ENCODE assay signal across 8 mouse cellular contexts in the genomic region with DNA sequence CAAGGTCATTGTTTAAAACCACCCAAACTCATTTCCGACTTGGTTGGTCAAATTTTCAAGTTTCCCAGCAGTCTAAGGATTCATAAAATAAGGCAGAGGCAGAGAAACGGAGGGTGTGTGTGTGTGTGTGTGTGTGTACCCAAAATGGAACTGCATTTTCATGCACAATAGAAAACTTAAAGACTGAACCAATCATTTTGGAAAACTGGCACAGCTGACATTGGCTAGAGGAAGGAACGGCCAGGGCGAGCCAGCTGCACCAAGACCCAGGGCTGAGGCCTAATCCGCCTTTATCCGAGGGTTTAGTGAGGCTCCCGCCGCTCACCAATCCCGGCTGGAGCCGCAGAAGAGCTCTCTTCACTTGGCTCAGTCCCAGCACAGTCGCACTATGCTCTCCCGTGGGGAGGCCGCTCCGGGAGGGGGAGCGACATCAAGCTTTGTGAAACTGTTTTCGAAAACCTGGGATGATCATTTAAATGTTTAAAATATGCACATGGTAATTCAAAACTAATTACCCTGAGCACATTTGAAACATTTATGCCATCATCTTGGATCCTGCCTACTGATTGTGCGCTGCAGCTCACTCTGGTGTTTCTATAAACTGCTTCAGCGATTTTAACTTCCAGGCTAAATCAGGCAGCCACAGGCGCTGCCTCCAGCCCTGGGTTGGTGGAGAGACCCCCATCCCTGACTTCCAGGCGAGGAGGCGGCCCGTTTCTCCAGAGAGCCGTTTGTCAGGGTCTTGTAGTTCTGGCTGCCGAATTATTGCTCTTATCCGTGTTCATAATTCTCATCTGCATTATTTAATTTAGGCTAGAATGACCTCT. TPM values are rescaled to one million over a fixed set of nuclear protein-coding genes. Genes with fewer than 3 reads are reported as not detected.
DNase-seq lines count a peak whose midpoint lies in the region; ATAC-seq and TF ChIP-seq lines count a peak whose summit lies in the region.

No protein-coding gene starts in this region.

- WGBS in heart, embryonic 12.5 days = 25% methylated on average over 25 of the region's 25 CpGs
- 21% methylated on average over 25 of the region's 25 CpGs for WGBS in hindbrain, embryonic 14.5 days
- WGBS in limb, embryonic 13.5 days = 24% methylated on average over 25 of the region's 25 CpGs
- 27% methylated on average over 25 of the region's 25 CpGs for WGBS in stomach, postnatal 0 days

- no peak for TF ChIP-seq CTCF in stomach, postnatal 0 days (IDR thresholded peaks at IDR 0.05; ENCODE audit: low read depth)

- DNase-seq in heart, adult 18-20 months = no peak
- peak; percentile 85 for DNase-seq in brain, adult 2 months (ENCODE audit: low read depth, low spot score)
- no peak for DNase-seq in hindbrain, embryonic 14.5 days (ENCODE audit: low spot score)
- no peak for DNase-seq in stomach, postnatal 0 days (ENCODE audit: low spot score)
- no peak for DNase-seq in cerebellum, postnatal 4 days (ENCODE audit: low spot score in 2 of 2)

- peak overlapping the region; percentile 33 for H3K4me2 ChIP-seq in heart, embryonic 12.5 days
- H3K4me2 ChIP-seq in hindbrain, embryonic 14.5 days (replicated peaks) = peak overlapping the region; percentile 30
- peak overlapping the region; percentile 44 for H3K4me2 ChIP-seq in limb, embryonic 13.5 days (replicated peaks)
- no peak overlapping the region; the same call in 1 of the 2 replicates for H3K4me2 ChIP-seq in stomach, postnatal 0 days (replicated peaks; ENCODE audit: low read depth)

- no peak for TF ChIP-seq EP300 in stomach, postnatal 0 days (optimal IDR thresholded peaks at IDR 0.05)

- ATAC-seq in heart, embryonic 12.5 days (ENCODE audit: insufficient number of reproducible peaks, low FRiP score) = 0 out of 2 replicates have a peak, but pooled peaks have one; percentile 43
- ATAC-seq in hindbrain, embryonic 14.5 days (ENCODE audit: low FRiP score) = 0 out of 2 replicates have a peak, but pooled peaks have one; percentile 38
- ATAC-seq in limb, embryonic 13.5 days (ENCODE audit: low FRiP score, low read depth) = peak; percentile 24; the same call in 1 of the 2 replicates
- ATAC-seq in stomach, postnatal 0 days (ENCODE audit: low FRiP score, low TSS enrichment) = no peak
- no peak for ATAC-seq in activated CD4-positive, CD25-positive, alpha-beta regulatory T cell, adult 4 months

- peaks cover 17% of the 10 kb centered on the region for H3K27me3 ChIP-seq in heart, embryonic 12.5 days (replicated peaks)
- no peaks in the 10 kb centered on the region for H3K27me3 ChIP-seq in hindbrain, embryonic 14.5 days (ENCODE audit: control insufficient read depth, insufficient read depth, low read length)
- H3K27me3 ChIP-seq in limb, embryonic 13.5 days = peaks cover 33% of the 10 kb centered on the region
- no peaks in the 10 kb centered on the region for H3K27me3 ChIP-seq in stomach, postnatal 0 days (ENCODE audit: control insufficient read depth, insufficient read depth, low read length)

- no peak overlapping the region for H3K4me3 ChIP-seq in heart, embryonic 12.5 days
- no peak overlapping the region for H3K4me3 ChIP-seq in hindbrain, embryonic 14.5 days (replicated peaks; ENCODE audit: low read length)
- peak overlapping the region; percentile 19; the same call in 1 of the 2 replicates for H3K4me3 ChIP-seq in limb, embryonic 13.5 days
- H3K4me3 ChIP-seq in stomach, postnatal 0 days (ENCODE audit: low read depth, low read length) = no peak overlapping the region

- H3K9ac ChIP-seq in heart, embryonic 12.5 days = peak overlapping the region; percentile 30; the same call in 1 of the 2 replicates
- no peak overlapping the region; the same call in 1 of the 2 replicates for H3K9ac ChIP-seq in hindbrain, embryonic 14.5 days
- H3K9ac ChIP-seq in limb, embryonic 13.5 days = 0 out of 2 replicates have a peak overlapping the region, but pooled peaks have one; percentile 39
- H3K9ac ChIP-seq in stomach, postnatal 0 days (ENCODE audit: low read length) = peak overlapping the region; percentile 2; the same call in 1 of the 2 replicates

- no peaks in the 10 kb centered on the region for H3K9me3 ChIP-seq in heart, embryonic 12.5 days (replicated peaks)
- H3K9me3 ChIP-seq in hindbrain, embryonic 14.5 days (ENCODE audit: control insufficient read depth, low read length) = no peaks in the 10 kb centered on the region
- no peaks in the 10 kb centered on the region for H3K9me3 ChIP-seq in limb, embryonic 13.5 days
- H3K9me3 ChIP-seq in stomach, postnatal 0 days (ENCODE audit: control insufficient read depth, low read length) = no peaks in the 10 kb centered on the region

- H3K27ac ChIP-seq in heart, embryonic 12.5 days (ENCODE audit: poor library complexity, severe bottlenecking) = peak overlapping the region; percentile 36
- H3K27ac ChIP-seq in hindbrain, embryonic 14.5 days = peak overlapping the region; percentile 70
- no peak overlapping the region for H3K27ac ChIP-seq in limb, embryonic 13.5 days
- H3K27ac ChIP-seq in stomach, postnatal 0 days (replicated peaks) = no peak overlapping the region

- H3K36me3 ChIP-seq in heart, embryonic 12.5 days = no peaks in the 10 kb centered on the region
- H3K36me3 ChIP-seq in hindbrain, embryonic 14.5 days (replicated peaks; ENCODE audit: control insufficient read depth, insufficient read depth) = no peaks in the 10 kb centered on the region
- no peaks in the 10 kb centered on the region for H3K36me3 ChIP-seq in limb, embryonic 13.5 days
- no peaks in the 10 kb centered on the region for H3K36me3 ChIP-seq in stomach, postnatal 0 days (ENCODE audit: control insufficient read depth, insufficient read depth, low read length)

- peaks cover 70% of the 10 kb centered on the region for H3K4me1 ChIP-seq in heart, embryonic 12.5 days (replicated peaks)
- H3K4me1 ChIP-seq in hindbrain, embryonic 14.5 days (replicated peaks; ENCODE audit: control insufficient read depth, insufficient read depth, low read length) = peaks cover 36% of the 10 kb centered on the region
- H3K4me1 ChIP-seq in limb, embryonic 13.5 days = peaks cover 15% of the 10 kb centered on the region
- H3K4me1 ChIP-seq in stomach, postnatal 0 days (replicated peaks; ENCODE audit: control insufficient read depth, insufficient read depth) = no peaks in the 10 kb centered on the region

RNA-seq across cellular contexts. Expression of a gene that starts 56.5 kb away (rescaled TPM):
- 120 and 122 TPM in 2 replicates for polyA plus RNA-seq in heart, embryonic 12.5 days (2016; fragmentation: Nextera tagmentation; extraction: Ambion mirVana)
- total RNA-seq in heart, adult 18-20 months (2021) = 10 to 100 TPM; 54.4 to 59.6 TPM
- 48.0 and 51.1 TPM in 2 replicates for polyA plus RNA-seq in hindbrain, embryonic 14.5 days (2014; fragmentation: Nextera tagmentation; extraction: Ambion mirVana)
- polyA plus RNA-seq in limb, embryonic 13.5 days (2015; fragmentation: Nextera tagmentation; extraction: Ambion mirVana) = 119 and 130 TPM in 2 replicates
- 46.0 and 48.0 TPM in 2 replicates for polyA plus RNA-seq in stomach, postnatal 0 days (2015; fragmentation: Nextera tagmentation; extraction: Ambion mirVana)
- 100 to 1,000 TPM; 209 to 263 TPM for polyA plus RNA-seq in activated CD4-positive, CD25-positive, alpha-beta regulatory T cell, adult 4 months (2017; shearing (Covaris generic))

RNA-seq across cellular contexts. Expression of a gene that starts 56.6 kb away (rescaled TPM):
- 12.8 and 14.6 TPM in 2 replicates for polyA plus RNA-seq in heart, embryonic 12.5 days (2016; fragmentation: Nextera tagmentation; extraction: Ambion mirVana)
- total RNA-seq in heart, adult 18-20 months (2021) = 1 to 10 TPM; 5.9 to 7.2 TPM
- 12.0 and 13.2 TPM in 2 replicates for polyA plus RNA-seq in hindbrain, embryonic 14.5 days (2014; fragmentation: Nextera tagmentation; extraction: Ambion mirVana)
- 16.9 and 20.1 TPM in 2 replicates for polyA plus RNA-seq in limb, embryonic 13.5 days (2015; fragmentation: Nextera tagmentation; extraction: Ambion mirVana)
- polyA plus RNA-seq in stomach, postnatal 0 days (2015; fragmentation: Nextera tagmentation; extraction: Ambion mirVana) = 5.0 and 6.3 TPM in 2 replicates
- 10 to 100 TPM; 14.0 to 18.7 TPM for polyA plus RNA-seq in activated CD4-positive, CD25-positive, alpha-beta regulatory T cell, adult 4 months (2017; shearing (Covaris generic))

Comparison
In these comparisons a context has a peak if more than half of its experiments do, and no peak if none do; other contexts are left out.
1. ATAC-seq: peak in heart, embryonic 12.5 days (single experiment), hindbrain, embryonic 14.5 days (single experiment) and limb, embryonic 13.5 days (single experiment); none in stomach, postnatal 0 days (single experiment) and activated CD4-positive, CD25-positive, alpha-beta regulatory T cell, adult 4 months (single experiment).
2. H3K27ac ChIP-seq: peak in heart, embryonic 12.5 days (single experiment) and hindbrain, embryonic 14.5 days (single experiment); none in limb, embryonic 13.5 days (single experiment) and stomach, postnatal 0 days (single experiment).